Mouse (Mus musculus) brain, embryonic 18.5 days (tissue): ENCODE results near the gene Zfp764.
"Not testable (repeated sequence)": the region's sequence is repeated elsewhere in the genome, so short reads cannot be mapped to it uniquely, and the experiment has no call there.

Experiments
- DNase-seq: peaks from one replicate; pipeline ENCODE4 v3.0.0-alpha.2; 2012; ENCODE audit warnings: low read depth, low spot score

The Zfp764 gene

DNA sequence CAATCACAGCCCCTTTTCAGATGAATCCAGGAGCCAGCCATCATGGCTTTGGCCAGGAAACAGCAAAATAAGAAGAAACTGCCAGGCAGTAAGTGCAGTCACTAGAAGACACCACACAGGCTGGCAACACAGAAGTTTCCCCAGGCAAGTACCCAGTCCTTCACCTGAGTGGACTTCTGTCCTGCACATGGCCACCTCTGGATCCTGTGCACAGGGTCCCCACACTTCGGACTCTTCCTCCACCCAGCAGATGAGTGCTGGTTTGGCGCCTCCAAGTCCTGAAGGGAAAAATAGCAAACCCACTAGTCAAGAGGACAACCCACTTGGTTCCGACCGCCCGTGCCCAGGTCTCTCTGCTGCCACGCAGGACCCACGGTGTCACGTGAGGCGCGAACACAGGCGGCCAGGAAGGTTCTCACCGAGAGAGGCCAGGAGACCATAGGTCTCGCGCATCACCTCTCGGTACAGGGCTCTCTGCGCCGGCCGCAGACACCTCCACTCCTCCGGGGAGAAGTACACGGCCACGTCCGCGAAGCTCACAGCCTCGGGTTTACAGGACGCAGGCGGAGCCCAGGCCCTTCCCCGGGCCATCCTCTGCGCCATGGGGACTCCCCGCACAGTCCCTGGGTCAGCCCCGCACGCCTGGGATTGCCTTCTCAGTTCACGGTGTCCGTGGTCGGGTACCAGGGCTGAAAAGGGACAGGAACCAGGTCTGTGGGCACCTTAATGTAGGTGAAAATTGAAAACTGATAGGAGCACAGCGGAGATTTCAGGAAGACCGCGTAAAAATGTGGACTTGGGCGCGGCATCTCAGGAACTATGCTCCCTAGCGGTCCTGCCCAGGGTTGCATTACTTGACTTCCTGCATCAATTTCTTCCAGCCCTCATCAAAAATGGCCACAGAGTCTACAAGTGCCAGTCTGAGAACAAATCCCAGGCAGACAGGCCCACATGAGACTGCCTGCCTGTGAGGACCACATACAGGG lies at the start of gene Zfp764:
Zfp764 (minus strand) TSS at position 821 of the 986 bp plus-strand sequence.
- DNase-seq, result peak; percentile 60

GRCm38 (mm10) chr7:127454905-127455304 lies 48.3 kb upstream of the Zfp764 start:
- no peak for DNase-seq

- DNase-seq, result no peak
Measured at GRCm38 (mm10) chr7:127453056-127453455, 46.4 kb upstream of the Zfp764 start.

DNA sequence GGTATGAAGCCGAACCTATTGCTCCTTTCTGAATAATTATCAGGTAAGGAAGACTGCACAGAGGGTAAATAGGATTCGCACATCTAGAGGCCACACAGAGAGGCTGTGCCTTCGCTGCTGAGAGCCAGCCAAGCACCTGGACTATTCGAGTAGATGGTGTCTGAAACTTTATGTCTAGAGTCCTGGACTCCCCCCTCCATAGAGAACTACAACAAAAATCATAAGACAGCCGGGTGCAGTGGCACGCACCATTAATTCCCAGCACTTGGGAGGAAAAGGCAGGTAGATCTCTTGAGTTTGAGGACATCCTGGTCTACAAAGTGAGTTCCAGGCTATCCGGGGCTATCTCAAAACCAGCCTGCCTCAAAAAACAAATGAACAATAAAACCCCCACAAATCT lies 43.3 kb upstream of the Zfp764 start:
- no peak for DNase-seq

DNA sequence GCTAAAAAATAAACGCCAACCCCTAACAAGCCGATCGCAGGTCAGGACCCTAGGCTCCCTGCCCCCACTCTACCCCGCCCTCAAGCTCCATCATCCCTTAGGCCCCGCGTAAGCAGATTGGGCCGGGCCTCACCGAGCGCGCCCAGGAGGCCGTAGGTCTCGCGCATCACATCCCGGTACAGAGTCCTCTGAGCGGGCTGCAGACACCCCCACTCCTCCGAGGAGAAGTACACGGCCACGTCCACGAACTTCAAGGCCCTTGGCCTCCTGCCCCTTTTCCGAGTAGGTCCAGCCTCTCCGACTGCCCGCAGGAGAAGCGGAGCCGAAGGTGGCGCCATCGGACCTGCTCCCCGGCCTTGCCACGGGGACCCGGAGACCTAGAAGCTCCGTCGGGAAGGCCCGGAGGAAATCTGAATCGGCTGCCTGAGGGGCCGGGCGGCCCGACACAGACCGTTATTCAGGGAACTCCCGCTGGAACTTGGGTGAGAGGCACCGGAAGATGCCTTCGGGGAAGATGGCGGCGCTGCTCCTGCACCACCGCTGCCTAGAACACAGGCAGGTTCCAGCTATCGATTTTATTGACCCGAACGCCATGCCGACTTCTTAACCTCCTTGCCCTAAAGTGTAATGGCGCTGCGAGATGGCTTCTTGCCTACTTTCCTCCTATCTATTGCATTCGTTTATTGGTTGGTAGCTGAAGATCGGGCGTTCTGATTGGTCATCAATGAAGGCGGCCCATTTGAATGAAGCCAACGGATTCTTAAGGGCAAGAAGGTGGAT lies 42.1 kb upstream of the Zfp764 start, which contains the start of gene Zfp689:
Zfp689 (minus strand) TSS at position 638 of the 780 bp plus-strand sequence.
- DNase-seq, result peak; percentile 96

- DNase-seq, result no peak
Measured at GRCm38 (mm10) chr7:127443976-127444375, 37.4 kb upstream of the Zfp764 start.

GRCm38 (mm10) chr7:127437724-127438123 lies 31.1 kb upstream of the Zfp764 start:
- DNase-seq, result no peak

DNA sequence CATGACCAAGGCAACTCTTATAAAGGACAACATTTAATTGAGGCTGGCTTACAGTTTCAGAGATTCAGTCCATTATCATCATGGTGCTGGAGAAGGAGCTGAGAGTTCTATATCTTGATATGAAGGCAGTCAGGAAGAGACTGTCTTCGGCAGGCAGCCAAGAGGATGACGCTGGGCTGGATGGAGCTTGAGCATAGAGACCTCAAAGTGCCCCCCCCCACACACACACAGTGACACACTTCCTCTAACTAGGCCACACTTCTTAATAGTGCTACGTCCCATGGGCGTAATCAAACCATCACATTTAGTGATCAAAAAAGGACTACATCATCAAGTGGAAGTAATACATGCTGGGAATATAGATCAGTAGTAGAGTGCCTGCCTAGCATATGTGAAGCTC lies 28.6 kb upstream of the Zfp764 start:
- DNase-seq, result no peak

GRCm38 (mm10) chr7:127426354-127426753 lies 19.7 kb upstream of the Zfp764 start:
- DNase-seq, result no peak

DNA sequence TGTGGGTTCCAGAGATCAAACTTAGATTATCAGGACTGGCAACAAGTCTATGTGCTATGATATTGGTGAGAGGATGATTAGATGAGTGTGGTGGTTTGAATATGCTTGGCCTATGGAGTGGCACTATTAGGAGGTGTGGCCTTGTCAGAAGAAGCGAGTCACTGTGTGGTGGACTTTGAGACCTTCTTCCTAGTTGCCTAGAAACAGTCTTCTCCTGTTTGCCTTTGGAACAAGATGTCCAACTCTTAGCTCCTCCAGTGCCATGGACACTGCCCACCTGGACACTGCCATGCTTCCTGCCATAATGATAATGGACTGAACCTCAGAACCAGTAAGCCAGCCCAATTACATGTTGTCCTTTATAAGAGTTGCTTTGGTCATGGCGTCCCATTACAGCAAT lies 19.3 kb upstream of the Zfp764 start:
- DNase-seq, result no peak

DNA sequence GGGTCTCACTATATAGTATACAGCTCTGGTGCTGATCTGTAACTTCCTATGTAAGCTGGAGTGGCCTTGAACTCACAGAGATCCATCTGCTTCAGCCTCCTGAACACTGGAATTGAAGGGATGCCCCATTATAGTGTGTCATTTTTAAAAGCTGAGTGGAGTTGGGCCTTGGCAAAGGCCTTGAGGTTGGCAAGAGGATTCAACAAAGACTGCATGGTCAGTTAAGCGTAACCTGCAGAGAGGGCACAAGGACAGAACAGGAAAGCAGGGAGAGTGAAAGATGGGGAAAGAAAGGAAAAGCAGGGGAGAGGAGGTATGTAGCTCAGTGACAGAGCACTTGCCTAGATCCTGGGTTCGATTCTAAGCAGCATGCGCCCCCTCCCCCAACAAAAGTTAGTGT lies 18.7 kb upstream of the Zfp764 start:
- no peak for DNase-seq

GRCm38 (mm10) chr7:127422247-127422646 lies 15.6 kb upstream of the Zfp764 start:
- DNase-seq, result no peak

DNA sequence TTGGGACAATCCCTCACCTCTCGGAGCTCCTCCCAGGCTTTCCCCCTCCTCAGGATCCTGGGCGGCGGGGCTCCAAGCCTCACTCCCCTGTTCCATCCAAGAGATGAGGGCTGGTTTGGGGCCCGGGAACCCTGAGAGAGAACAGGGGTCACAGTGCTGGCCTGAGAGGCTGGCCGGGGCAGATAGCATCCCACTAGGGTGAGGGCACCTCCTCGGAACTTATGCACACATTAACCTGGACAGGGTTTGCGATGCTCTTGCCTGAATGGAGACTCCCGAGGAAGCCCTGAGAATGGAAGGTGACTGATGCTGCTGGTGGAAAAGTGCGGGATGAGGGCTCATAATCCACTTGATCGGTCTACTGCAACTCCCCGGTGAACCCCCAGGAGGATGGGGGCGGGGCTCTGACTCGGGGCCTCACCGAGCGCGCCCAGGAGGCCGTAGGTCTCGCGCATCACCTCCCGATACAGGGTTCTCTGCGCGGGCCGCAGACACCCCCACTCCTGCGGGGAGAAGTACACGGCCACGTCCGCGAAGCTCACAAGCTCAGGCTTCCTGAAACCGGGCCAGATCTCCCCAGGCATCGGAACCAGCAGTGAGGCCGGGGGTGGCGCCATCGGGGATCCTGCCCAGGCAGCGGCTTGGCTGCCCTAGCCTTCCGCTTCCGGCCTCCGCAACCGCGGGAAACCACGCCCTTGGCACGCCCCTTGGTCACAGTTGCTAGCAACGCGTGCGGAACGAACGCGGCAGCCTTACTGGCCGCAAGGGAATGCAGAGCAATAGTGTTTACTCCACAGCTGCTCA lies 15.0 kb upstream of the Zfp764 start, which contains the start of gene Zfp688:
Zfp688 (minus strand) TSS at position 681 of the 804 bp plus-strand sequence.
- peak; percentile 56 for DNase-seq

DNA sequence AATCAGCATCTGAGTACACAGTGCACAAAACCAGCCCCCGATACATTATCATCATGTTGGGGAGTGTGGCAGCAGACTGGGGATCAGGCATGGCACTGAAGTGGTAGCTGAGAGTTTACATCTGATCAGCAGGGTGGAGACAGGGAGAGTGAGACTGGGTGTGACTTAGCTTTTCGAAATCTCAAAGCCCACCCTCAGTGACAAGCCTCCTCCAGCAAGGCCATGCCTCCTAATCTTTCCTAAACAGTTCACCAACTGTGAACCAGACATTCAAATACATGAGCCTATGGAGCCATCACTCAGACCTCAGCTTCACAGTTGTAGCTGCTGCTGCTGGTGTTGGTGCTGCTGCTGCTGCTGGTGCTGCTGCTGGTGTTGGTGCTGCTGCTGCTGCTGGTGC lies 4.8 kb upstream of the Zfp764 start:
- no peak for DNase-seq

- DNase-seq, result not testable (repeated sequence)
Measured at GRCm38 (mm10) chr7:127404101-127404500, 2.5 kb downstream of the Zfp764 start.

- DNase-seq, result no peak
Measured at GRCm38 (mm10) chr7:127402980-127403379, 3.6 kb downstream of the Zfp764 start.

- DNase-seq, result no peak
Measured at GRCm38 (mm10) chr7:127400355-127400754, 6.3 kb downstream of the Zfp764 start.

DNA sequence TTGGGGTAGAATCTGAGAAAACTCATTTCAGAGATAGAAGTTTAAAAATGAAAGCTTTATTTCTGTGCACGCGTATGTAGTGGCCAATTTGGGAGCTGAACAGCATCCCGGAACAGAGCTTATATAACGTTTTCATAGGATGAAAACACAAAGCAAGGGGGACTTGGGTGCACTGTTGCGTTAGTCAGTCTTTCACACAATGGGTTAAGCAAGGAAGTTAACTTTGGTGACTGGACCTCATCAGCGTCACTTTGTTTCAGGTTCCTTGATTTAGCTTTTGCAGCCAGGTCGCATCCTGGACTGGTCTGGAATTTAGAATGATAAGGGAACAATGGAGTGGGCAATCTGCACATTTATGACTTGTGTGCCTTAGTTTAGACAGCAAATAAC lies 12.7 kb downstream of the Zfp764 start:
- DNase-seq, result no peak

DNA sequence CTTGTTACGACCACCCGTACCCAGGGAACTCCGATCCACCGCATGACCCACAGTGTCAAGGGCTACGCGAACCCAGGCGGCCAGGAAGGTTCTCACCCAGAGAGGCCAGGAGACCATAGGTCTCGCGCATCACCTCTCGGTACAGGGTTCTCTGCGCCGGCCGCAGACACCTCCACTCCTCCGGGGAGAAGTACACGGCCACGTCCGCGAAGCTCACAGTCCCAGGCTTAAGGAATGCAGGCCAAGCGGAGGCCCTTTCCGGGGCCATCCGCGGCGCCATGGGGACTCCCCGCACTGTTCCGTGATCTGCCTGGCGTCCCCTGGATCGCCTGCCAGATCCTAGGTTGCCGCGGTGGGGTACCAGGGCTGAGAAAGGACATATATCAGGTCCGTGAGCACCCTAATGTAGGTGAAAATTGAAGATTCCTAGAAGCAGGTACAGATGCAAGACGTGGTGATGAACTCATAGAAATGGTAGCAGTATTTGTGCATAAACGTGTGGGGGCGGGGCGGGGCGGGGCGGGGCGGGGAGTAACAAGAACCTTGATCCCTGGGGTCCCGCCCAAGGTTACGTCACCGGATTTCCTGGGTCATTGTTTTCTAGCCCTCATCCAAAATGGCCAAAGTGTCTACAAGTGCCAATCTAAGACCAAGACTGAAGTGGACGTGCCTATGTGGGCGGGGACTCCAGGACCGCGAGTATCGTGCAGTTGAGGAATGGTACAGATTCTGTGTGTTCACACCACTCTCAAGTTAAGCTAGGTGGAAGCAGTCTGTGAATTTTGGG lies 13.3 kb downstream of the Zfp764 start, which contains the start of gene E430018J23Rik:
E430018J23Rik (minus strand) TSS at position 473 of the 787 bp plus-strand sequence.
- DNase-seq, result peak; percentile 95

GRCm38 (mm10) chr7:127392251-127392824 lies 14.3 kb downstream of the Zfp764 start:
- DNase-seq, result no peak
